Mouse (Mus musculus) MEL (cell line): ENCODE results near the gene Mtcl1. TPM values are rescaled to one million over a fixed set of nuclear protein-coding genes. Genes with fewer than 3 reads are reported as not detected.

Experiments
- DNase-seq: peaks from one replicate; pipeline ENCODE4 v3.0.0; 2011; ENCODE audit warnings: low read depth, low spot score
- H3K27ac ChIP-seq: 2 replicates; pipeline ENCODE4 v1.5.1; 2012; ENCODE audit warnings: low read depth, mild to moderate bottlenecking, control low read depth, low read length, moderate library complexity; ENCODE audit not compliant: control insufficient read depth
- H3K27me3 ChIP-seq, 2 experiments: fragments of 150-350 bp in 1 of 2; sonication (generic) in 1 of 2; 2 replicates each; pipeline ENCODE4 v1.6.1; 2012; ENCODE audit warnings: low read length in 2 of 2, mild to moderate bottlenecking in 2 of 2, improper control_type of control experiment in 1 of 2, moderate library complexity in 1 of 2; ENCODE audit not compliant: insufficient read depth in 2 of 2, control insufficient read depth in 1 of 2
- H3K36me3 ChIP-seq, 2 experiments: 2 replicates each; pipeline ENCODE4 v1.6.1; 2012 to 2014; ENCODE audit warnings: low read length in 2 of 2, improper control_type of control experiment in 1 of 2, inconsistent platforms in 1 of 2, mild to moderate bottlenecking in 1 of 2; ENCODE audit not compliant: insufficient read depth in 2 of 2, control insufficient read depth in 1 of 2
- H3K4me1 ChIP-seq, 2 experiments: fragments of 150-350 bp in 1 of 2; sonication (generic) in 1 of 2; 2 replicates each; pipeline ENCODE4 v1.6.1; 2012; ENCODE audit warnings: low read length in 2 of 2, improper control_type of control experiment in 1 of 2, mild to moderate bottlenecking in 1 of 2; ENCODE audit not compliant: insufficient read depth in 2 of 2, control insufficient read depth in 1 of 2
- H3K4me3 ChIP-seq, 2 experiments: fragments of 150-350 bp in 1 of 2; sonication (generic) in 1 of 2; 2 replicates each; pipeline ENCODE4 v1.5.1; 2012; ENCODE audit warnings: low read depth in 2 of 2, low read length in 2 of 2, mild to moderate bottlenecking in 2 of 2, moderate library complexity in 2 of 2, control low read depth in 1 of 2, improper control_type of control experiment in 1 of 2; ENCODE audit not compliant: control insufficient read depth in 1 of 2, insufficient read depth in 1 of 2
- H3K79me2 ChIP-seq: 2 replicates; pipeline ENCODE4 v1.6.1; 2012; ENCODE audit warnings: mild to moderate bottlenecking, low read length, moderate library complexity; ENCODE audit not compliant: control insufficient read depth, poor library complexity, insufficient read depth
- H3K9ac ChIP-seq: 2 replicates; pipeline ENCODE4 v1.6.1; 2012; ENCODE audit warnings: low read depth, mild to moderate bottlenecking, control low read depth, low read length, moderate library complexity; ENCODE audit not compliant: control insufficient read depth, poor library complexity, severe bottlenecking
- H3K9me3 ChIP-seq: fragments of 150-350 bp; sonication (generic); replicated peaks from 2 replicates; pipeline ENCODE4 v1.6.1; 2012; ENCODE audit warnings: mild to moderate bottlenecking, low read length, improper control_type of control experiment, moderate library complexity; ENCODE audit not compliant: insufficient read depth
- CHD2 ChIP-seq: IDR thresholded peaks from 2 replicates; pipeline ENCODE4 v1.6.1; 2011; ENCODE audit warnings: low read length, improper control_type of control experiment
- CTCF ChIP-seq, 3 experiments: IDR thresholded peaks in 2 of 3; conservative IDR thresholded peaks in 1 of 3; 2 replicates each; pipeline ENCODE4 v1.5.1; 2011 to 2012; ENCODE audit warnings: low read length in 3 of 3, low read depth in 2 of 3, mild to moderate bottlenecking in 2 of 3, improper control_type of control experiment in 1 of 3, inconsistent platforms in 1 of 3, mixed read lengths in 1 of 3, moderate library complexity in 1 of 3; ENCODE audit not compliant: control insufficient read depth in 1 of 3, insufficient read depth in 1 of 3, poor library complexity in 1 of 3, severe bottlenecking in 1 of 3
- E2F4 ChIP-seq: IDR thresholded peaks from 2 replicates; pipeline ENCODE4 v1.6.1; 2011; ENCODE audit warnings: low read depth, low read length, improper control_type of control experiment, borderline replicate concordance
- ELF1 ChIP-seq: IDR thresholded peaks from 2 replicates; pipeline ENCODE4 v1.6.1; 2014; ENCODE audit warnings: low read depth, mild to moderate bottlenecking, inconsistent platforms, low read length, improper control_type of control experiment, moderate library complexity
- EP300 ChIP-seq, 2 experiments: IDR thresholded peaks; 2 replicates each; pipeline ENCODE4 v1.6.1; 2011; ENCODE audit warnings: improper control_type of control experiment in 2 of 2, low read length in 2 of 2, low read depth in 1 of 2, mild to moderate bottlenecking in 1 of 2
- ETS1 ChIP-seq: IDR thresholded peaks from 2 replicates; pipeline ENCODE4 v1.6.1; 2012; ENCODE audit warnings: low read depth, mild to moderate bottlenecking, inconsistent platforms, low read length, improper control_type of control experiment, moderate library complexity
- GABPA ChIP-seq: IDR thresholded peaks from 2 replicates; pipeline ENCODE4 v1.6.1; 2012; ENCODE audit warnings: low read depth, mild to moderate bottlenecking, inconsistent platforms, low read length, improper control_type of control experiment, moderate library complexity
- HCFC1 ChIP-seq: IDR thresholded peaks from 2 replicates; pipeline ENCODE4 v1.6.1; 2012; ENCODE audit warnings: low read depth, mild to moderate bottlenecking, inconsistent platforms, low read length, improper control_type of control experiment, moderate library complexity
- MAZ ChIP-seq: IDR thresholded peaks from 2 replicates; pipeline ENCODE4 v1.6.1; 2012; ENCODE audit warnings: low read depth, mild to moderate bottlenecking, inconsistent platforms, low read length, improper control_type of control experiment
- MYC ChIP-seq: IDR thresholded peaks from 2 replicates; pipeline ENCODE4 v1.6.1; 2011; ENCODE audit warnings: low read depth, mild to moderate bottlenecking, low read length, improper control_type of control experiment, moderate library complexity
- NELFE ChIP-seq: IDR thresholded peaks from 2 replicates; pipeline ENCODE4 v1.6.1; 2011; ENCODE audit warnings: low read depth, low read length, improper control_type of control experiment
- POLR2A ChIP-seq, 2 experiments: IDR thresholded peaks; 2 replicates each; pipeline ENCODE4 v1.6.1; 2011 to 2012; ENCODE audit warnings: low read length in 2 of 2, mild to moderate bottlenecking in 2 of 2, control low read depth in 1 of 2, improper control_type of control experiment in 1 of 2, low read depth in 1 of 2, moderate library complexity in 1 of 2; ENCODE audit not compliant: control insufficient read depth in 1 of 2, insufficient read depth in 1 of 2, poor library complexity in 1 of 2
- POLR2AphosphoS2 ChIP-seq: IDR thresholded peaks from 2 replicates; pipeline ENCODE4 v1.6.1; 2011; ENCODE audit warnings: low read length, improper control_type of control experiment
- POLR2AphosphoS5 ChIP-seq: IDR thresholded peaks from 2 replicates; pipeline ENCODE4 v1.6.1; 2012; ENCODE audit warnings: low read depth, borderline replicate concordance, mild to moderate bottlenecking, inconsistent platforms, low read length, moderate library complexity, mixed read lengths
- RCOR1 ChIP-seq: IDR thresholded peaks from 2 replicates; pipeline ENCODE4 v1.6.1; 2012; ENCODE audit warnings: low read depth, mild to moderate bottlenecking, inconsistent platforms, low read length, improper control_type of control experiment
- SIN3A ChIP-seq: IDR thresholded peaks from 2 replicates; pipeline ENCODE4 v1.6.1; 2012; ENCODE audit warnings: low read length, improper control_type of control experiment, inconsistent platforms
- TAL1 ChIP-seq: IDR thresholded peaks from 2 replicates; pipeline ENCODE4 v1.6.1; 2012; ENCODE audit warnings: mild to moderate bottlenecking, inconsistent platforms, low read length, moderate library complexity, mixed read lengths
- UBTF ChIP-seq: IDR thresholded peaks from 2 replicates; pipeline ENCODE4 v1.6.1; 2012; ENCODE audit warnings: low read depth, mild to moderate bottlenecking, inconsistent platforms, low read length, improper control_type of control experiment, moderate library complexity, borderline replicate concordance; ENCODE audit not compliant: insufficient read depth
- USF2 ChIP-seq, 2 experiments: IDR thresholded peaks; 2 replicates each; pipeline ENCODE4 v1.6.1; 2011 to 2012; ENCODE audit warnings: improper control_type of control experiment in 2 of 2, low read length in 2 of 2, borderline replicate concordance in 1 of 2, inconsistent platforms in 1 of 2, low read depth in 1 of 2, mild to moderate bottlenecking in 1 of 2; ENCODE audit not compliant: insufficient read depth in 1 of 2
- ZKSCAN1 ChIP-seq: IDR thresholded peaks from 2 replicates; pipeline ENCODE4 v1.6.1; 2012; ENCODE audit warnings: low read depth, mild to moderate bottlenecking, inconsistent platforms, low read length, improper control_type of control experiment, moderate library complexity
- ZNF384 ChIP-seq: IDR thresholded peaks from 2 replicates; pipeline ENCODE4 v1.6.1; 2012; ENCODE audit warnings: low read depth, mild to moderate bottlenecking, inconsistent platforms, low read length, improper control_type of control experiment
- polyA plus RNA-seq, 2 experiments: library from polyadenylated mRNA; stranded (reverse) in 1 of 2; unstranded in 1 of 2; fragments of >175 nt in 1 of 2; fragments of >200 nt in 1 of 2; gene quantifications; 2 replicates each; pipeline versions ENCODE4 v1.2.1 to v1.2.4; 2012; ENCODE audit warnings: low replicate concordance in 2 of 2, low read depth in 1 of 2; ENCODE audit not compliant: insufficient read length in 2 of 2, insufficient read depth in 1 of 2, missing spikeins in 1 of 2
- total RNA-seq: library from RNA; depleted of rRNA; stranded (reverse); fragments of 300-350 nt; gene quantifications from 2 replicates; pipeline ENCODE4 v1.2.3, GENCODE M21; 2012

Gene Mtcl1
- total and polyA plus RNA-seq, 3 experiments = not detected

- Histone ChIP-seq H3K36me3 (no peaks in the 10 kb centered on the region), H3K4me3 (no peak overlapping the region), H3K79me2 (no peaks in the 10 kb centered on the region), H3K4me1 (no peaks in the 10 kb centered on the region), H3K27me3 (no peaks in the 10 kb centered on the region), H3K27ac (no peak overlapping the region), H3K9me3 (no peaks in the 10 kb centered on the region)
- DNase-seq = no peak
- TF ChIP-seq RCOR1 (no peak), MAZ (no peak)
- TF ChIP-seq, all 39 proteins: peak for 0
- no peak overlapping the region for H3K9ac ChIP-seq
Measured at GRCm38 (mm10) chr17:66378127-66378526, 71.4 kb downstream of the Mtcl1 start.

GRCm38 (mm10) chr17:66374633-66375272 lies 74.8 kb downstream of the Mtcl1 start:
- TF ChIP-seq POLR2AphosphoS5 (no peak), E2F4 (no peak), UBTF (no peak)
- TF ChIP-seq, all 39 proteins: peak for 0
- Histone ChIP-seq H3K4me3 (no peak overlapping the region), H3K79me2 (no peaks in the 10 kb centered on the region), H3K9me3 (no peaks in the 10 kb centered on the region), H3K27me3 (no peaks in the 10 kb centered on the region), H3K27ac (no peak overlapping the region), H3K9ac (no peak overlapping the region), H3K36me3 (no peaks in the 10 kb centered on the region), H3K4me1 (no peaks in the 10 kb centered on the region)
- DNase-seq = no peak

- Histone ChIP-seq H3K36me3 (no peaks in the 10 kb centered on the region), H3K4me1 (no peaks in the 10 kb centered on the region), H3K27me3 (no peaks in the 10 kb centered on the region), H3K9ac (no peak overlapping the region), H3K79me2 (no peaks in the 10 kb centered on the region), H3K9me3 (no peaks in the 10 kb centered on the region), H3K27ac (no peak overlapping the region), H3K4me3 (no peak overlapping the region)
- TF ChIP-seq MYC = no peak
- no peak for TF ChIP-seq ETS1
- no peak for TF ChIP-seq POLR2A (IDR thresholded peaks at IDR 0.05; ENCODE audit: control insufficient read depth in 1 of 2, insufficient read depth in 1 of 2, low read depth in 1 of 2, low read length in 2 of 2, poor library complexity in 1 of 2)
- TF ChIP-seq ZKSCAN1 = no peak
- TF ChIP-seq SIN3A = no peak
- no peak for TF ChIP-seq NELFE
- no peak for TF ChIP-seq ZNF384
- no peak for TF ChIP-seq GABPA
- no peak for TF ChIP-seq HCFC1
- TF ChIP-seq POLR2AphosphoS2 = no peak
- no peak for TF ChIP-seq TAL1
- no peak for TF ChIP-seq ELF1
- no peak for TF ChIP-seq CHD2
- no peak for TF ChIP-seq USF2 (IDR thresholded peaks at IDR 0.05; ENCODE audit: borderline replicate concordance in 1 of 2, insufficient read depth in 1 of 2, low read depth in 1 of 2, low read length in 2 of 2)
- no peak for TF ChIP-seq CTCF (IDR thresholded peaks at IDR 0.05 in 2 of 3, conservative IDR thresholded peaks at IDR 0.05 in 1 of 3; ENCODE audit: control insufficient read depth in 1 of 3, insufficient read depth in 1 of 3, low read depth in 2 of 3, low read length in 3 of 3, poor library complexity in 1 of 3, severe bottlenecking in 1 of 3)
- no peak for TF ChIP-seq EP300 (IDR thresholded peaks at IDR 0.05; ENCODE audit: low read depth in 1 of 2, low read length in 2 of 2)
- no peak for DNase-seq
Measured at GRCm38 (mm10) chr17:66370867-66371266, 78.7 kb downstream of the Mtcl1 start.
